21 mouse cellular contexts compared by ENCODE assay signal in the genomic region with DNA sequence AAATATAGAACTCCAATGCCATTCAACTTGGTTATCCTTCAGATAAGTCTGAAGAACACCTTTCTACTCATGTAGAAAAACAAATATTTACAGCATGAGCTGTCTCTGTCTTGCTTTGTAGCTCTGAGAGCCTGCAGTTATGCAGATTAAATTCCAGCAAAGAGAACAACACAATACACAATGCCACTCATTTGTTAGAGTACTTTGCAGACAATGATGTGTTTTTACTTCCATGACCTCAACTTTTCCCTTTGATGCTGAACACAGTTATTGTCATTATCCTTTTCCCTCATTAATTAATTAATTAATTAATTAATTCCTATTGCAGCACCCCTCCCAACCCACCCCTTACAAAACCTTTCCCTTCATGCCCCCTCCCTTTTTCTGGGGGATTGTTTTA.
"Had no signal": no experiment of that assay in that cellular context is flagged by ENCODE, and none has a peak within 500 bp of the region (broad histone marks: within the 10 kb centered on the region; RNA-seq: fewer than 3 reads in every experiment).

No protein-coding gene starts in this region.

- H3K9ac ChIP-seq: limb, embryonic 12.5 days; limb, embryonic 15.5 days; liver, embryonic 14.5 days; liver, postnatal 0 days; lung, embryonic 15.5 days; midbrain, embryonic 13.5 days; stomach, embryonic 15.5 days had no signal

- H3K27ac ChIP-seq: limb, embryonic 12.5 days; limb, embryonic 15.5 days; liver, embryonic 14.5 days; lung, embryonic 15.5 days; midbrain, embryonic 10.5 days; midbrain, embryonic 13.5 days; stomach, embryonic 15.5 days had no signal

- H3K4me2 ChIP-seq: limb, embryonic 12.5 days; limb, embryonic 15.5 days; liver, embryonic 11.5 days; lung, embryonic 15.5 days; midbrain, embryonic 13.5 days; stomach, embryonic 15.5 days had no signal

- H3K4me3 ChIP-seq: limb, embryonic 12.5 days; limb, embryonic 15.5 days; lung, embryonic 15.5 days; megakaryocyte, embryonic 14.5 days; midbrain, embryonic 10.5 days; midbrain, embryonic 13.5 days; stomach, embryonic 15.5 days had no signal

- H3K27me3 ChIP-seq: limb, embryonic 12.5 days; limb, embryonic 15.5 days; lung, embryonic 15.5 days; megakaryocyte, embryonic 14.5 days; midbrain, embryonic 13.5 days; stomach, embryonic 15.5 days had no signal

- DNase-seq: kidney, adult 2 months; kidney, postnatal 10 days; kidney, postnatal 4 days; left cerebral cortex, postnatal 4 days; liver, postnatal 0 days; lung, postnatal 10 days; lung, postnatal 36 days; right cerebral cortex, postnatal 25 days; spleen, adult 18-20 months; thymus, adult 18-20 months; thymus, postnatal 36 days had no signal

- H3K4me1 ChIP-seq: limb, embryonic 12.5 days; limb, embryonic 15.5 days; lung, embryonic 15.5 days; megakaryocyte, embryonic 14.5 days; midbrain, embryonic 10.5 days; midbrain, embryonic 13.5 days; stomach, embryonic 15.5 days had no signal

- H3K9me3 ChIP-seq: limb, embryonic 12.5 days; limb, embryonic 15.5 days; lung, embryonic 15.5 days; megakaryocyte, embryonic 14.5 days; midbrain, embryonic 10.5 days; midbrain, embryonic 13.5 days; stomach, embryonic 15.5 days had no signal

- H3K36me3 ChIP-seq: limb, embryonic 12.5 days; limb, embryonic 15.5 days; lung, embryonic 15.5 days; midbrain, embryonic 10.5 days; midbrain, embryonic 13.5 days; stomach, embryonic 15.5 days had no signal

- ATAC-seq: intestine, postnatal 0 days; liver, postnatal 0 days; midbrain, embryonic 13.5 days had no signal
